Mouse (Mus musculus): ENCODE results near the gene Madd.

Gene Madd

DNA sequence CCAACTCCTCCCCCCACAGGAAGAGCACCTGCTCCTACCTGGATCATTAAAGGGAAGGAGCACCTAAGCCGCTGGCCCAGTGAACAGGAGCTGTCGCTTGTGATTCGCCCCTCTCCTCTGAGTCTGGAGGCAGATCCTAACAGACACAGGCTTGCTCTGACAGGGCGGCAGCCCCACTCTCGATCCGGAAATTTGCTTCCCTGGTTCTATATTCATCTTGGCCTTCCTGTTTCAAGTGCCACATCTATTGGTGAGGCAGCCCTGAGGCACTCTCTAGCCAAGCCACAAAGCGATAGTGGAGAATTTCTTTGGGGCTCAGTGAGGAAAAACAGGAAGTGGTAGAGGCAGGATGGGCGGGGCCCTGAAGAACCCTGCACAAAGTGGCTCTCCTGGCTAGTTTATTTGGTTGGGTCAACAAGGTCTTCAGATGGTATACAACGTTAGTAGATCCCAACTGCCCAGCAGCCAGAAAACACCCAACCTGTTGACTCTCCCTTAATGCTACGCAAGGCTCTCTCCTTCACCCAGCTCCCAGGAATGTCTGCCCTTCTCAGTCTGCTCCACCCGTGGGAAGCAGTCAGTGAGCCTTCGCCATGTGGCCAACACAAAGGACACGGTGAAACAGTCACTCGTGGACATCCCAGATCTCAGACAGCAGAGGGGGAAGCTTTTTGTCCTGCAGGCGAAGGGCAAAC, at the start of gene Madd:
Gene Madd (minus strand): TSS at position 127 of the 695 bp plus-strand sequence.
- in situ Hi-C loops (cut with MboI, MseI) = no loop called here

- in situ Hi-C loops (cut with MboI, MseI) = no loop called here
These were observed 46.1 kb upstream of the Madd start for GRCm38 (mm10) chr2:91229735-91230134.

- in situ Hi-C loops (cut with MboI, MseI) = no loop called here
These were observed 40.0 kb upstream of the Madd start for GRCm38 (mm10) chr2:91223614-91224013.

DNA sequence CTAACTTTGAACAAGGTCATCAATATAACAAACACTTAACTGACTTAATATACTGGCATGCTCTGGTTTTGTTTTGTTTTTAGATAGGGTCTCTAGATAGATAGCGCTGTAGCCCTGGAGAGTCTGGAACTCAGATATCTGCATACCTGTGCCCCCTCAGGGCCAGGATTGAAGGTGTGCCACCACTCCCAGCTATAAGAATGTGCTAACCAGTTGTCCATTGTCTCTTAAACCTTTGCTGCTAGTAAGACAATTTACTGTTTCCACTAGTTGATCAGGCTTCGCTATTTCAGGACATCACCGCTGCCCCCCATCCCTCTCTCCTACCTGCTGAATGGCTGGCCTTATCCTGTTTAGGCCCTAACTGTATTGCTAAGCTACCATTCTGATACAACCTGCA, 36.9 kb upstream of the Madd start:
- in situ Hi-C loops (cut with MboI, MseI) = no loop called here

DNA sequence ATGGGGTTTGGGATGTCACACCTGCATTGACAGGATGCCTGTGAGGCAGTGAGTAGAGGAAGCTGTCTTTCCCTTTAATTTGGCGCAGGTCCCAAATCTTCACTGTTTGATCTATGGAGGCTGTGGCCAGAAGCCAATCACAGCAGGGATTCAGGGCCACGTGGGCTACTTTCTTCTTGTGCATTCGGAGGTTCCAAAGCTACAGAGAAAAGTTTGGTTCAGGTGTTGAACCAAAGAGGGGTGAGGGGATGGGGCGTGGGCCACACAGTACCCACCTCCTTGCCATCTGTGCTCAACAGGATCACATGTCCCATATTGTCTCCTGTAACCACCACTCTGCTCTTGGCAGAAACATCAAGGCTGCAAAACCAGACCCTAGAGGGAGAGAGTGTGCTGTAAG, 33.4 kb upstream of the Madd start:
- in situ Hi-C loops (cut with MboI, MseI) = loop anchor here (10.0 kb wide), 1 partner anchor 1468 kb away; no protein-coding TSS in a partner anchor

- in situ Hi-C loops (cut with MboI, MseI) = loop anchor here (10.0 kb wide), 1 partner anchor 1471 kb away; no protein-coding TSS in a partner anchor
These were observed 29.7 kb upstream of the Madd start for GRCm38 (mm10) chr2:91213311-91213710.

- in situ Hi-C loops (cut with MboI, MseI) = no loop called here
These were observed 22.7 kb upstream of the Madd start for GRCm38 (mm10) chr2:91206254-91206775.

DNA sequence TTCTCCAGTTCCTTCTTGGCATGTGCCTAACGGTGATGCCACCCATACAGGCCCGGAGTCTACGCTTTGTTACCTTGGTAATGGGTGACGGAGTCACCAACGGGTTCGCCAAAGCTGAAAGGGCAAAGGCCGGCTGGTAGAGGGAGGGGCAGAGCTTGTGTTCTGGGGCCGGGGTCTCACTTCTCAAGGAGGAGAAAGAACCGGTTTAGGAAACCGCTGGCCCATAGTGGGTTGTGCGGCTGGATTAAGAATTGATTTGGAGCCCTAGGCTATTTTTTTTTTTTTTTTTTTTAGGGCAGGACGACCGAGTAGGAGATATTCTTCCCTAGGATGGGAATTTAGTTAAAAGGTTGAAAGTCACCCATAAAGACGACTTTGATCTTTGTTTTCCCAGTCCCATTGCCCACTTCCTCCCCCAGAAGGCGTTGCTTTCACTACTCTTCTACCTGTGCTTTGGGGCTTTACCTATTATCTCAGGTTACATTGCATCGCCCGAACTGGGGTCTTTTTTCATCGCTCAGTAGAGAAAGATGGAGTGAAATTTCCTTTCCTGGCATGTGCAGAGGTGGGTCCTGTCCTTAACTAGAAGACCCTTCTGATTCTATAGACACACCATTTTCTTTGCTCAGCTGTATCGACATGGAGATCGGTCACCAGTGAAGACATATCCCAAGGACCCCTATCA, 19.5 kb upstream of the Madd start:
- in situ Hi-C loops (cut with MboI, MseI) = no loop called here

- in situ Hi-C loops (cut with MboI, MseI) = no loop called here
These were observed 18.8 kb upstream of the Madd start, which contains the start of the genes Nr1h3 and Acp2 for GRCm38 (mm10) chr2:91202222-91202971. Gene Nr1h3, minus strand, starts transcription at chr2:91202834. Gene Acp2, plus strand, starts transcription at chr2:91202885.

DNA sequence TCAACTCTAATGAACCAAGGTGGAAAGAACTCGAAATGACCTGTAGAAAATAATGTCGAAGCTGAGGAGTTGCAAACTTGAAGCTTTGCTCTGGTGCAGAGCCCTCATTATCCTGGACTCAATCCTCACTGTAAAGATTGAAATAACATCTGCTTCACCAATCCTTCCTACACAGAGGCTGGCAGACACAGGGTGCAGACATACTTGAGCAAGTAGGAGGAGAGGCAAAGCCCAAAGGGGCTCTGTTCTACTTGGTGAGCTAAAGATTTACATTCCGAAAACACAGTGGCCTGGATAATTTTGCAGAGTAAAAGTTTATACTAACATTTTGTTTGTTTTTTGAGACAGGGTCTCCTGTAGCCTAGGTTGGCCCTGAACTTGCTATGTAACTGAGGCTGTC, 15.3 kb upstream of the Madd start:
- in situ Hi-C loops (cut with MboI, MseI) = no loop called here

GRCm38 (mm10) chr2:91196577-91197001, 13.0 kb upstream of the Madd start:
- in situ Hi-C loops (cut with MboI, MseI) = no loop called here

GRCm38 (mm10) chr2:91194624-91195332, 11.1 kb upstream of the Madd start:
- in situ Hi-C loops (cut with MboI, MseI) = no loop called here

DNA sequence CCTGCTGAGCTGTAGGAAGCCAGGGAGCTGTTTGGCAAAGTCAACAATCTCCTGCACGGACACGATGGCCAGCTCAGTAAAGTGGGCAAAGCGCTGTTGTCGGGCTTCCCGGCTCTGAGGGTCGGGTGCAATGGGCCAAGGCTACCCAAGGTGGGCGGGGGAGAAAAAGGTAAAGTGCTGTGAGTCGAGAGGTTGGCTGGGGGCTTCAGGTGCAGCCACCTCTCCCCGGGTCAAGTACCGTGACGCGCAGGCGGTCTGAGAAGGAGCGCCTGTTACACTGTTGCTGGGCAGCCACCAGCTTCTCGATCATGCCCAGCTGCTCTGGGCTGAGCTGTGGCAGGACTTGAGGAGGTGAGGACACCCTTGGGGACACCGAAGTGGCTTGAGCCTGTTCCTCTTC, 6.9 kb upstream of the Madd start:
- in situ Hi-C loops (cut with MboI, MseI) = no loop called here

DNA sequence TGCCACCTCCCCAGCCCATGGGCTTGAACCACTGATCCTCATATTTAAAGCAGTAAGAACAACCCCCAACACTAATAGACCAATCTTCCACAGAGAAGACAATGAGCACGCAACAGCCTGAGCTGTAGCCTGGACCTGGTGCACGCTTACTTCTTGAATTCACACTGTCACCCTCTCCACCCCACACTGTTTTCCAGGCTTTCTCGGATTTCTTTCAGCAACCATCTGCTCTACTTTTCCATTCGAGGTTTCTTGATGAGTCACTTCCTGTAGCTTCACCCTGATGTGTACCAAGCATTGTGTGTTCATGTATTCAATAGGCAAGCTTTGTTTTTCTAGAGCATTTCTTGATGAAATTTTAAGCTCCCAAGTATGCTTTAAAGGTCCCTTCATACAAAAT, 3.8 kb upstream of the Madd start:
- in situ Hi-C loops (cut with MboI, MseI) = no loop called here

- in situ Hi-C loops (cut with MboI, MseI) = no loop called here
These were observed 2.6 kb upstream of the Madd start for GRCm38 (mm10) chr2:91186208-91186607.

GRCm38 (mm10) chr2:91183148-91183513, 506 bp downstream of the Madd start:
- in situ Hi-C loops (cut with MboI, MseI) = no loop called here

DNA sequence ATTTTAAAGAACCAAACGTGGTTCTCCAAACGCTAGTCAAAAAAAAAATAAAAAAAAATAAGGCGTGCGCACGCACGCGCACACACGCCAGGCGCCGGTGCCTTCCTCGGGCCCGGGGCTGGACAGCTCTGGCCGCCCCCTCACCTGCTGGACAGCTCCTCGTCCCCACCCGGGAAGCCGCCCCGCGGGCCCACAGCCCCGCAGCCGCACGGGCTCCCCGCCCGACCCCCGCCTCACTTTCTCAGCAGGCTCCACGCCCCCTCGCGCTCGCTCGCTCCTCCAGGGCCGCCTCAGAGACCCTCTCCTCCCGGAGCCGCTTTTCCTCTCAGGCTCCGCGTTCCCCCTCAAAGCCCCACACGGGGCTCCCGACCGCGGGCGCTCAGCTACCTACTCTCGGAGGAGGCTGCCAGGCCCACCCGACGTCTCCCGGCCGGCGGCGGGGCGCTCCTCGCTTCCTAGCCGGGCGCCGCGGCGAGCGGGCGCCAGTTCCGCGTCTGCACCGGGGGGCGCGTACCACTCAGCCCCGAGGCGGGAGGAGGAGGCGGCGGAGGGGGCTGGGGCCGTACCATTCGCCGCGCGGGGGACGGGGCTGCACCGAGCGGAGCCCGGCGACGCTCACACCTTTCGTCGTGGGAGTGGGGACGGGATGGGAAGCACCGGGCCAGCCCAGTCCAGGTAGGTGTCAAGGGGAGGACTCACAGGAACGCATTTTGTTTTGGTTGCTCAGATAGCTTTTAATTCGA, 1.1 kb downstream of the Madd start:
- in situ Hi-C loops (cut with MboI, MseI) = no loop called here

- in situ Hi-C loops (cut with MboI, MseI) = no loop called here
These were observed 1.6 kb downstream of the Madd start for GRCm38 (mm10) chr2:91182016-91182404.

- in situ Hi-C loops (cut with MboI, MseI) = no loop called here
These were observed 2.9 kb downstream of the Madd start for GRCm38 (mm10) chr2:91180706-91181105.

DNA sequence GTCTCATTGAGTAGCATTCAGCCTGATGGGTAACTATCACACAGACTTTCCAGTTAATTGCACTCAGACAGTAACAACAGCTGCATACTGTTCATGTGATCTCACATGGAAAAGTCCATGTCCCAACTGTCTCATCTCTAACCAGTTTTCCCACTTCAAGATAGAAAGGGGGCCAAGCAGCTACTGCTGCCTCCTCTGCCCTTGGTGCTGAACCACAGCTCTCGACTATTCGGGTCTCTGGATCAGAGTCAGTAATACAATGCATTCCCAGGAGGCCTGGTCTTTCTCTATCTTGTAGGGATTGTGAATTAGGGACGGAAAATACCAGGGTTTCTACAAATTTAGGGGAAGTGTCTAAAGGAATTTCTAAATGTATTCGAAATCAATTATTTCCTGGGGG, 3.8 kb downstream of the Madd start:
- in situ Hi-C loops (cut with MboI, MseI) = no loop called here

DNA sequence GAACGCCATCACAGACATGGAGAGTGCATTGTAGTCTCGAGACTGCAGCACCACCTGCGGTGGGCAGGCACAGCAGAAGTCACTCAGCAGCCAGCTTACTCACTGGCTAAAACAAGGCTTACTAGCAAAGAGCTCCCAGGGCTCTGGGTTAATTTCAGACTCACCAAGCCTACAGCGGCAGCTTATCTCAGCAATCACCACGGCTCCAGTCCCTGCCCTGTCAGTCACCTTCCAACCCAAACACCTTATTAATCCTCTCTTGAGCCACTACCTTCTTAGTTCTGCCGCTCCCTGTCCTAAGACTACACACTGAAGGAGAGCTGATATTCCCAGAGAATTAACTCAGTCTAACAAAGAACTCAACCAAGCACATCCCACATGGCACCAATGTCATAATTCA, 7.4 kb downstream of the Madd start:
- in situ Hi-C loops (cut with MboI, MseI) = no loop called here

Data from regulatory T cell (primary cell).